Comparison of ENCODE assay signal across 25 mouse cellular contexts in genomic region chr1:131816886-131817285, GRCm38 (mm10). TPM values are rescaled to one million over a fixed set of nuclear protein-coding genes. Genes with fewer than 3 reads are reported as not detected.
A peak's percentile ranks its signal among the peaks of the same experiment; 100 is the strongest.
DNase-seq lines count a peak whose midpoint lies in the region; ATAC-seq and TF ChIP-seq lines count a peak whose summit lies in the region.
"Had no signal": no experiment of that assay in that cellular context is flagged by ENCODE, and none has a peak within 500 bp of the region (broad histone marks: within the 10 kb centered on the region; RNA-seq: fewer than 3 reads in every experiment).

No protein-coding gene starts in this region.

- H3K27me3 ChIP-seq in hindbrain, postnatal 0 days (ENCODE audit: insufficient read depth, low read length) = no peaks in the 10 kb centered on the region
- no peaks in the 10 kb centered on the region for H3K27me3 ChIP-seq in hindbrain, embryonic 12.5 days
- peaks cover 41% of the 10 kb centered on the region for H3K27me3 ChIP-seq in myocyte (ENCODE audit: control insufficient read depth, insufficient read depth, insufficient read length)
- H3K27me3 ChIP-seq: embryonic facial prominence, embryonic 13.5 days; embryonic facial prominence, embryonic 15.5 days; forebrain, embryonic 12.5 days had no signal

- H3K4me1 ChIP-seq in hindbrain, postnatal 0 days (ENCODE audit: insufficient read depth, low read length) = no peaks in the 10 kb centered on the region
- no peaks in the 10 kb centered on the region for H3K4me1 ChIP-seq in hindbrain, embryonic 12.5 days
- H3K4me1 ChIP-seq: embryonic facial prominence, embryonic 13.5 days; embryonic facial prominence, embryonic 15.5 days; forebrain, embryonic 10.5 days; forebrain, embryonic 12.5 days had no signal

- H3K9ac ChIP-seq in hindbrain, postnatal 0 days (replicated peaks; ENCODE audit: low read length) = no peak overlapping the region
- H3K9ac ChIP-seq in hindbrain, embryonic 12.5 days = no peak overlapping the region
- H3K9ac ChIP-seq: embryonic facial prominence, embryonic 13.5 days; embryonic facial prominence, embryonic 15.5 days; forebrain, embryonic 12.5 days had no signal

- ATAC-seq in hindbrain, postnatal 0 days = no peak
- ATAC-seq in hindbrain, embryonic 12.5 days (ENCODE audit: low FRiP score) = no peak
- ATAC-seq: activated CD4-positive, CD25-positive, alpha-beta regulatory T cell, adult 4 months; CD4-positive, CD25-positive, alpha-beta regulatory T cell, adult 4 months; forebrain, embryonic 14.5 days; forebrain, embryonic 16.5 days; Patski had no signal

- WGBS in hindbrain, postnatal 0 days = 58% methylated on average over 6 of the region's 6 CpGs
- WGBS in hindbrain, embryonic 12.5 days = 84% methylated on average over 6 of the region's 6 CpGs

- no peak for TF ChIP-seq CTCF in hindbrain, postnatal 0 days (IDR thresholded peaks at IDR 0.05; ENCODE audit: low read depth)

- no peak overlapping the region for H3K4me3 ChIP-seq in hindbrain, postnatal 0 days (ENCODE audit: low read length)
- H3K4me3 ChIP-seq in hindbrain, embryonic 12.5 days = no peak overlapping the region
- no peak overlapping the region for H3K4me3 ChIP-seq in myocyte
- H3K4me3 ChIP-seq: embryonic facial prominence, embryonic 13.5 days; embryonic facial prominence, embryonic 15.5 days; erythroblast, embryonic 14.5 days; forebrain, embryonic 10.5 days; forebrain, embryonic 12.5 days had no signal

- TF ChIP-seq POLR2A in myocyte (IDR thresholded peaks at IDR 0.05; ENCODE audit: insufficient read length, low read depth) = no peak

- no peak overlapping the region for H3K27ac ChIP-seq in hindbrain, postnatal 0 days
- H3K27ac ChIP-seq in hindbrain, embryonic 12.5 days = no peak overlapping the region
- H3K27ac ChIP-seq: embryonic facial prominence, embryonic 13.5 days; embryonic facial prominence, embryonic 15.5 days; forebrain, embryonic 10.5 days; forebrain, embryonic 12.5 days had no signal

- no peaks in the 10 kb centered on the region for H3K79me2 ChIP-seq in myocyte (ENCODE audit: control insufficient read depth, insufficient read depth)

- peak; percentile 50 to 57 for DNase-seq in cerebellum, postnatal 10 days
- no peak for DNase-seq in cerebellum, adult 18-20 months
- DNase-seq in hindbrain, postnatal 0 days (ENCODE audit: low spot score) = peak; percentile 32
- DNase-seq: adrenal gland, adult 8-10 months; adrenal gland, postnatal 25 days; B cell, adult 2 months; cerebellum, adult 11 months; cerebellum, adult 2 months; cerebellum, adult 9-10 months; cerebellum, postnatal 36 days; embryo, embryonic 11 days had no signal

- H3K4me2 ChIP-seq in hindbrain, postnatal 0 days (ENCODE audit: low read depth, low read length) = no peak overlapping the region
- no peak overlapping the region for H3K4me2 ChIP-seq in hindbrain, embryonic 12.5 days (replicated peaks)
- peak overlapping the region; percentile 26 for H3K4me2 ChIP-seq in myocyte (ENCODE audit: low read depth)
- H3K4me2 ChIP-seq: embryonic facial prominence, embryonic 13.5 days; embryonic facial prominence, embryonic 15.5 days; forebrain, embryonic 12.5 days had no signal

- no peaks in the 10 kb centered on the region for H3K9me3 ChIP-seq in hindbrain, postnatal 0 days (ENCODE audit: low read length)
- 0 out of 2 replicates have a peak, but pooled peaks cover 3% of the 10 kb centered on the region for H3K9me3 ChIP-seq in hindbrain, embryonic 12.5 days (replicated peaks)
- H3K9me3 ChIP-seq: embryonic facial prominence, embryonic 13.5 days; forebrain, embryonic 12.5 days; G1E had no signal

- no peaks in the 10 kb centered on the region for H3K36me3 ChIP-seq in hindbrain, postnatal 0 days (ENCODE audit: insufficient read depth, low read length)
- no peaks in the 10 kb centered on the region for H3K36me3 ChIP-seq in hindbrain, embryonic 12.5 days
- H3K36me3 ChIP-seq in myocyte (ENCODE audit: control insufficient read depth, insufficient read depth) = no peaks in the 10 kb centered on the region
- H3K36me3 ChIP-seq: embryonic facial prominence, embryonic 13.5 days; embryonic facial prominence, embryonic 15.5 days; forebrain, embryonic 10.5 days; forebrain, embryonic 12.5 days; G1E had no signal

- H3ac ChIP-seq in myocyte (ENCODE audit: control insufficient read depth, insufficient read length) = no peak overlapping the region

TF ChIP-seq in myocyte, 11 proteins besides CTCF, POLR2A, EP300 and RAD21:
- TF ChIP-seq REST (IDR thresholded peaks at IDR 0.05; ENCODE audit: insufficient read depth, insufficient read length) (no peak), TCF12 (IDR thresholded peaks at IDR 0.05; ENCODE audit: insufficient read depth, poor library complexity, severe bottlenecking) (no peak), MAX (IDR thresholded peaks at IDR 0.05; ENCODE audit: low read depth) (no peak), MYOG (IDR thresholded peaks at IDR 0.05; ENCODE audit: control insufficient read depth in 1 of 3, insufficient read depth in 1 of 3, insufficient read length in 2 of 3, low read depth in 2 of 3) (no peak), POLR2AphosphoS2 (IDR thresholded peaks at IDR 0.05; ENCODE audit: insufficient read length, low read depth) (no peak), TCF3 (IDR thresholded peaks at IDR 0.05; ENCODE audit: insufficient read length, low read depth) (no peak), E2F4 (IDR thresholded peaks at IDR 0.05; ENCODE audit: insufficient read depth) (no peak), SRF (IDR thresholded peaks at IDR 0.05; ENCODE audit: control insufficient read depth, insufficient read length, low read depth) (no peak)

RNA-seq across cellular contexts. Expression of gene Slc41a1, which starts 10.4 kb away (rescaled TPM):
- 41.4 and 48.0 TPM in 2 replicates for total RNA-seq in hindbrain, postnatal 0 days (2014; rRNA removed)
- polyA plus RNA-seq in hindbrain, postnatal 0 days (2015; fragmentation: Nextera tagmentation; extraction: Ambion mirVana) = 20.9 and 23.6 TPM in 2 replicates
- 11.5 and 12.2 TPM in 2 replicates for polyA plus RNA-seq in hindbrain, embryonic 12.5 days (2016; fragmentation: Nextera tagmentation; extraction: Ambion mirVana)
- polyA plus RNA-seq in myocyte (2012; fragmentation: generic; extraction: Trizol) = 14.0 TPM

RNA-seq across cellular contexts. Expression of gene Pm20d1, which starts 19.7 kb away (rescaled TPM):
- 0.04 and 0.63 TPM in 2 replicates for total RNA-seq in hindbrain, postnatal 0 days (2014; rRNA removed)
- 0.54 and 0.60 TPM in 2 replicates for polyA plus RNA-seq in hindbrain, postnatal 0 days (2015; fragmentation: Nextera tagmentation; extraction: Ambion mirVana)
- 0.35 and 0.42 TPM in 2 replicates for polyA plus RNA-seq in hindbrain, embryonic 12.5 days (2016; fragmentation: Nextera tagmentation; extraction: Ambion mirVana)
- 0.01 TPM for polyA plus RNA-seq in myocyte (2012; fragmentation: generic; extraction: Trizol)
- total RNA-seq: common myeloid progenitor, adult 5-6 weeks had no signal
- polyA plus RNA-seq: activated CD4-positive, CD25-positive, alpha-beta regulatory T cell, adult 4 months; erythroblast, embryonic 14.5 days; G1E; Patski had no signal

RNA-seq across cellular contexts. Expression of gene Rab29, which starts 50.1 kb away (rescaled TPM):
- total RNA-seq in hindbrain, postnatal 0 days (2014; rRNA removed) = 6.4 and 15.1 TPM in 2 replicates
- 8.9 and 10.9 TPM in 2 replicates for polyA plus RNA-seq in hindbrain, postnatal 0 days (2015; fragmentation: Nextera tagmentation; extraction: Ambion mirVana)
- 11.0 and 14.1 TPM in 2 replicates for polyA plus RNA-seq in hindbrain, embryonic 12.5 days (2016; fragmentation: Nextera tagmentation; extraction: Ambion mirVana)
- polyA plus RNA-seq in myocyte (2012; fragmentation: generic; extraction: Trizol) = 3.5 TPM
- total RNA-seq: G1E had no signal
- polyA plus RNA-seq: G1E had no signal

Comparison
In these comparisons a context has a peak if more than half of its experiments do, and no peak if none do; other contexts are left out.
1. DNase-seq: peak in cerebellum, postnatal 10 days (2 of 2) and hindbrain, postnatal 0 days (single experiment); none in cerebellum, adult 18-20 months (0 of 2).